Mouse (Mus musculus) pancreas, adult 10 weeks (tissue): ENCODE measurements around the gene Shisa2. TPM values are rescaled to one million over a fixed set of nuclear protein-coding genes. Genes with fewer than 3 reads are reported as not detected.

ENCODE experiments used
- polyA plus RNA-seq: library from polyadenylated mRNA; stranded (reverse); fragments of 350-450 nt; fragmentation: Illumina TruSeq; extraction: RNeasy Lipid Tissue Mini Kit (QIAGEN cat#74804); gene quantifications from one replicate; pipeline ENCODE4 v1.2.3, GENCODE M21; 2015; ENCODE audit warnings: low read depth, low replicate concordance; ENCODE audit not compliant: insufficient read depth

Gene Shisa2
- polyA plus RNA-seq: 0.26 TPM

GRCm38 (mm10) chr14:59625158-59625805, at the start of gene Shisa2:
TSS of gene Shisa2 (plus strand) at chr14:59625308.

GRCm38 (mm10) chr14:59597398-59598259, 27.5 kb upstream of the Shisa2 start, which contains the start of gene Cdadc1:
TSS of gene Cdadc1 (minus strand) at chr14:59597959.

Other genes with a start within 250 kb of the Shisa2 start
- gene Phf11c, start 229.9 kb upstream of the Shisa2 start, polyA plus RNA-seq: 0.46 TPM
- gene Setdb2, start 184.4 kb upstream of the Shisa2 start, polyA plus RNA-seq: 1.2 TPM
- 5.7 TPM for gene Cab39l, start 184.3 kb upstream of the Shisa2 start, polyA plus RNA-seq
- 9.0 TPM for gene Cdadc1, start 27.3 kb upstream of the Shisa2 start, polyA plus RNA-seq